Mouse (Mus musculus): ENCODE measurements around the gene Adh7. TPM values are rescaled to one million over a fixed set of nuclear protein-coding genes. Genes with fewer than 3 reads are reported as not detected.
A peak's percentile ranks its signal among the peaks of the same experiment; 100 is the strongest.

Gene Adh7
- polyA plus RNA-seq, 1 experiment: 4.7 TPM

DNA sequence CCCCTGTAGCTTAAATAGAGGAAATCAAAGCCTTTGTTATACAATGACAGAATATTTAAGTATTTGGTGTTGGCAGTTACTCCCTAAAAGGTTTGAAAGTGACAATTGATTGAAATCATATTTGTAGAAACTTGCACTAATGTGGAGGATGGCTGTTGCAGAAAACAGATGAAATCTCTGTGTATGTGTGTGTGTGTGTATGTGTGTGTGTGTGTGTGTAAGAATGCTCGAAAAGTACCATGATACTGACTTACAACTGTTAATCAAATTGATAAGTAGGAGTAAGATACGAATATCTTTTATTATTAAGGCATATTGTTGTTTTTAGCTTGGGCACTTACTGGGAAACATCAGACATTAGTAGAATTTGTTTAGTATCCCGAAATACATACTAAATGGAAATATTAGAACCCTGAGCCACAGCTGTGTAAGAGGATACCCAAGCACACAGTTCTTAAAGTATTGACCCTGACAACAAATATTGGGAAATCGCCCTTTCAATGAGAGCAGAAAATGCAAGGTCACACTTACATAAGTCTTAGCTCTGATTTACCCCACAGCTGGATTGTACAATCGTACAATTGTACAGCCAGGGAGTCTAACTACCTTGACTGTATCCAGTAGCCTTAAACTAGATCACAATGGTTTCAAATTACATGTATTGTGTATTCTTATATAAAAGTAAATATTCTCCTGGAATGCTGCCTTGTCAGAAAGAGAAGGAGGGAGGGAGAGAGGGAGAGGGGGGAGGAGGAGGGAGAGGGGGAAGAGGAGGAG, 45.8 kb downstream of the Adh7 start:
- Histone ChIP-seq H3K4me3 (ENCODE audit: control insufficient read depth, low read depth, low read length) (no peak overlapping the region), H3K4me1 (ENCODE audit: control insufficient read depth, insufficient read depth, low read length) (no peaks in the 10 kb centered on the region), H3K27me3 (ENCODE audit: control insufficient read depth, insufficient read depth, low read length) (no peaks in the 10 kb centered on the region), H3K36me3 (ENCODE audit: control insufficient read depth, insufficient read depth, low read length) (no peaks in the 10 kb centered on the region), H3K27ac (ENCODE audit: control insufficient read depth, insufficient read depth, low read depth, low read length) (no peak overlapping the region)
- no peak for TF ChIP-seq POLR2A (IDR thresholded peaks at IDR 0.05; ENCODE audit: control insufficient read depth, low read depth, low read length)
- TF ChIP-seq CTCF (IDR thresholded peaks at IDR 0.05; ENCODE audit: control insufficient read depth, insufficient read depth, insufficient replicate concordance, low read depth, low read length): no peak

DNA sequence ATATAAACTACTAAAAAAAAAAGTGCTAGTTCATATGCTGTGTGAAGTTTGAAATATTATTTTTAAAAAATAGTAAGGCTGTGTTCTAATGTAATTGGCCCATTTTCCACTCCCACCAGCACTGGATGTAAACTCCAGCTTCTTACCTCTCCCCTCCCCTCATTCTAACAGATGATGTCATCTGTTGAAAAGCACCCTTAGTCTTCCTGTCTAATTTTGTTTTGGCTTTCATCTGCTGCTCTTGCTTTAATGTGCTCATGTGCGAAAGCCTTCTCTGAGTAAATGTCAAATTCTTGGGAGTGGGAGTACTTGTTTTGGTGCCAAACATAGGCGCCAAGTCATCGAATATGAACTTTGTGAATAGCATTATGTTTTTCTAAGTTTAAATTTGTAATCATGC, 47.1 kb downstream of the Adh7 start:
- no peak for TF ChIP-seq POLR2A (IDR thresholded peaks at IDR 0.05; ENCODE audit: control insufficient read depth, low read depth, low read length)
- no peak for TF ChIP-seq CTCF (IDR thresholded peaks at IDR 0.05; ENCODE audit: control insufficient read depth, insufficient read depth, insufficient replicate concordance, low read depth, low read length)
- Histone ChIP-seq H3K27me3 (ENCODE audit: control insufficient read depth, insufficient read depth, low read length) (no peaks in the 10 kb centered on the region), H3K4me1 (ENCODE audit: control insufficient read depth, insufficient read depth, low read length) (no peaks in the 10 kb centered on the region), H3K27ac (ENCODE audit: control insufficient read depth, insufficient read depth, low read depth, low read length) (no peak overlapping the region), H3K4me3 (ENCODE audit: control insufficient read depth, low read depth, low read length) (no peak overlapping the region), H3K36me3 (ENCODE audit: control insufficient read depth, insufficient read depth, low read length) (no peaks in the 10 kb centered on the region)

DNA sequence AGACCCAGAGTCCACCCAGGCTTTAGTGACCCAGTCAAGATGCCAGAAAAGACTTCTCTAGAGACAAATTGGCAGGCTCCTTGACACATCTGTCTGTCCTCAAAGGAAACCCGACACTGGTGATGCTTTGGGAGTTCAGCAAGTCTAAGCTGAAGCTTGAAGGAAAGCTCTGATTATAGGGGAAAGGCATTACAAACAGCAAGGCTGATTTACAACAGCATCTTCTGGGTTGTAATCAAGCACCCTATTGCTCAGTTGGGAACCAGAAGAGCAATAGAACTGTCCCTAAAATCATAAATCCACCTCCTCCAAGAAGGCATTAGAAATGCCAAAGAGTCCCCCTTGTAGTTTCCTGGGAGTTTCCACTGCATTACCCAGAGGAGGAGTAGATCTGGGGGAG, 52.9 kb downstream of the Adh7 start:
- no peak overlapping the region for H3K27ac ChIP-seq (ENCODE audit: control insufficient read depth, insufficient read depth, low read depth, low read length)
- H3K27me3 ChIP-seq (ENCODE audit: control insufficient read depth, insufficient read depth, low read length): no peaks in the 10 kb centered on the region
- H3K36me3 ChIP-seq (ENCODE audit: control insufficient read depth, insufficient read depth, low read length): no peaks in the 10 kb centered on the region
- TF ChIP-seq POLR2A (IDR thresholded peaks at IDR 0.05; ENCODE audit: control insufficient read depth, low read depth, low read length): no peak
- TF ChIP-seq CTCF (IDR thresholded peaks at IDR 0.05; ENCODE audit: control insufficient read depth, insufficient read depth, insufficient replicate concordance, low read depth, low read length): no peak
- H3K4me3 ChIP-seq (ENCODE audit: control insufficient read depth, low read depth, low read length): no peak overlapping the region
- H3K4me1 ChIP-seq (ENCODE audit: control insufficient read depth, insufficient read depth, low read length): no peaks in the 10 kb centered on the region

DNA sequence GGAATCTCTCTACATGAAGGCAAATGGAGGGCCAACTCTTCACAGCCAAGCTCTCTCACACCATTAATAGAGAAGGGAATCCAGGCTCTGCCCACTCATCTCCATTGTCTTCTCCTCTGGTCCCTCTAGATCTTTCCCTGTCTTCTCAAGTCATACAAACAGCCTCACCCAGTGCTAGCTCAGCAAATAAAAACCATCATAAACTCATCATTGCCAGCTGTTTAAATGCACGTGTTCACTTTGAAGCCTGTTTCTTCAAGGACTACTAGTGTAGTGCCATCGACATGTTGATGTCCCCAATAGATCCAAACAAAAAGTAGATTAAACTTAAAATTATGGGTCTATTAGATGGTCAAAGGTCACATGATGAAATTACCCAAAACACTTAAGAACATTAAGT, 53.7 kb downstream of the Adh7 start:
- Histone ChIP-seq H3K27me3 (ENCODE audit: control insufficient read depth, insufficient read depth, low read length) (no peaks in the 10 kb centered on the region), H3K27ac (ENCODE audit: control insufficient read depth, insufficient read depth, low read depth, low read length) (no peak overlapping the region), H3K4me1 (ENCODE audit: control insufficient read depth, insufficient read depth, low read length) (no peaks in the 10 kb centered on the region), H3K36me3 (ENCODE audit: control insufficient read depth, insufficient read depth, low read length) (no peaks in the 10 kb centered on the region), H3K4me3 (ENCODE audit: control insufficient read depth, low read depth, low read length) (no peak overlapping the region; the same call in 1 of the 2 replicates)
- TF ChIP-seq POLR2A (IDR thresholded peaks at IDR 0.05; ENCODE audit: control insufficient read depth, low read depth, low read length) (no peak), CTCF (IDR thresholded peaks at IDR 0.05; ENCODE audit: control insufficient read depth, insufficient read depth, insufficient replicate concordance, low read depth, low read length) (no peak)

DNA sequence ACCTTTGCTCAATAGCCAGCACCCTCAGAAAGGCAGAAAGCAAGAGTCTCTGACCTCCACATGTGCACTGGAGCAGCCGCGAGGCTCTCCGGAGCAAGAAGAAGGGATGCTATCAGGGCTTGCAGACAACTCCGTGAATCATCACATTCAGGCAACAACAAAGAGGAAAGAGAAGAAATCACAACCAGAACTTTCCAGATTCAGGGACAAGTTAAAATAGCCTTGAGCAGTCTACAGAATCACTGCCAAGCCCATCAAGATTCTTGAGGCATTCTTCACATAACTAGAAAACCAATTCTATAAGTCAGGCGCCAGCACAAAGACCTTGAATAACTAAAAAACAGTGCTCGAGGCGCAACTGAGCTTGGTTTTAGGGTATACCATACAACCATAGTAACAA, 55.5 kb downstream of the Adh7 start:
- Histone ChIP-seq H3K4me3 (ENCODE audit: control insufficient read depth, low read depth, low read length) (peak overlapping the region; percentile 18), H3K4me1 (ENCODE audit: control insufficient read depth, insufficient read depth, low read length) (no peaks in the 10 kb centered on the region), H3K27ac (ENCODE audit: control insufficient read depth, insufficient read depth, low read depth, low read length) (no peak overlapping the region), H3K27me3 (ENCODE audit: control insufficient read depth, insufficient read depth, low read length) (no peaks in the 10 kb centered on the region), H3K36me3 (ENCODE audit: control insufficient read depth, insufficient read depth, low read length) (no peaks in the 10 kb centered on the region)
- no peak for TF ChIP-seq CTCF (IDR thresholded peaks at IDR 0.05; ENCODE audit: control insufficient read depth, insufficient read depth, insufficient replicate concordance, low read depth, low read length)
- TF ChIP-seq POLR2A (IDR thresholded peaks at IDR 0.05; ENCODE audit: control insufficient read depth, low read depth, low read length): no peak

DNA sequence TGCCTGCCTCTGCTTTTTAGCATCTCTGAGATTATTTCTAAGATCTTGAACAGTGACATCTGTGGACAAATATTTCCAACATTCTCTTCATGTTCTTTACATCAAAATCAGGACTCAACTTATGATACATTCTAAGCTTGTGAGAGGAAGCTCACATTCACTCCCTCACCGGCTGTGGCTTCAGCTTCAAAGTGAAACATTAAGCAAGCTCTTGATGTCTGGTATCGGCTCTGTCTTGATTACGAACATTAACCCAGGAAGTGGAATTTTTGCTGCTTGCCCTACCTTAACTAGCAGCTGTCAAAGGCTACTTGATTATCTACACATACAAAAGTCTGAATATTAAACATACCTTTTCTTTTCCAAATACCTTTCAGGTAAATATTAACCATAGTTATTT, 57.5 kb downstream of the Adh7 start:
- Histone ChIP-seq H3K27ac (ENCODE audit: control insufficient read depth, insufficient read depth, low read depth, low read length) (no peak overlapping the region), H3K36me3 (ENCODE audit: control insufficient read depth, insufficient read depth, low read length) (no peaks in the 10 kb centered on the region), H3K4me3 (ENCODE audit: control insufficient read depth, low read depth, low read length) (no peak overlapping the region), H3K27me3 (ENCODE audit: control insufficient read depth, insufficient read depth, low read length) (no peaks in the 10 kb centered on the region), H3K4me1 (ENCODE audit: control insufficient read depth, insufficient read depth, low read length) (no peaks in the 10 kb centered on the region)
- TF ChIP-seq POLR2A (IDR thresholded peaks at IDR 0.05; ENCODE audit: control insufficient read depth, low read depth, low read length) (no peak), CTCF (IDR thresholded peaks at IDR 0.05; ENCODE audit: control insufficient read depth, insufficient read depth, insufficient replicate concordance, low read depth, low read length) (no peak)

DNA sequence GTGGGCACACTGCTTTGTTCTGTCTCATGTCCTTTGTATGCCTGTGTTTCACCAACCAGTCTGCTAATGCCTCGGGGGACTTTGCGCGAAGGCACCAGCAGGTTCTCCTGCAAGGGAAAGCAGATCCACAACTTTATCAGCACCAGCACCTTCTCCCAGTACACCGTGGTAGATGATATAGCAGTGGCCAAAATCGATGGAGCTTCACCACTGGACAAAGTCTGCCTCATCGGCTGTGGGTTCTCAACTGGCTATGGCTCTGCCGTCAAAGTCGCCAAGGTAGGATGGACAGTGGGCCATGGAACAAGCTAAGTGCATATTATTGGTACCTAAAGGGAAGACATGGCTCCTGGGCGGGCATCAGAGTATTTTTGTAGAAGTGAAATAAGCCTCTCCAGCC, 65.0 kb downstream of the Adh7 start:
- H3K36me3 ChIP-seq (ENCODE audit: control insufficient read depth, insufficient read depth, low read length): no peaks in the 10 kb centered on the region
- no peaks in the 10 kb centered on the region for H3K27me3 ChIP-seq (ENCODE audit: control insufficient read depth, insufficient read depth, low read length)
- H3K4me3 ChIP-seq (ENCODE audit: control insufficient read depth, low read depth, low read length): no peak overlapping the region
- no peak overlapping the region for H3K27ac ChIP-seq (ENCODE audit: control insufficient read depth, insufficient read depth, low read depth, low read length)
- H3K4me1 ChIP-seq (ENCODE audit: control insufficient read depth, insufficient read depth, low read length): no peaks in the 10 kb centered on the region
- TF ChIP-seq POLR2A (IDR thresholded peaks at IDR 0.05; ENCODE audit: control insufficient read depth, low read depth, low read length) (no peak), CTCF (IDR thresholded peaks at IDR 0.05; ENCODE audit: control insufficient read depth, insufficient read depth, insufficient replicate concordance, low read depth, low read length) (no peak)

Other genes with a start within 250 kb of the Adh7 start
- 24.9 and 26.6 TPM in 2 replicates for gene Dapp1, start 236.2 kb upstream of the Adh7 start, polyA plus RNA-seq (2012; rRNA removed)
- 0.01 TPM in 1 of 2 replicates, not detected in the other for gene 1110002E22Rik, start 152.7 kb upstream of the Adh7 start, polyA plus RNA-seq (2012; rRNA removed)
- not detected in 2 replicates for gene Gm5105, start 150.4 kb upstream of the Adh7 start, polyA plus RNA-seq (2012; rRNA removed)
- 36.2 and 37.1 TPM in 2 replicates for gene Trmt10a, start 74.3 kb upstream of the Adh7 start, polyA plus RNA-seq (2012; rRNA removed)
- gene Mttp, start 72.8 kb upstream of the Adh7 start, polyA plus RNA-seq (2012; rRNA removed): 8.2 and 10.9 TPM in 2 replicates
- gene 4930579F01Rik, start 23.9 kb upstream of the Adh7 start, polyA plus RNA-seq (2012; rRNA removed): 93.6 and 96.6 TPM in 2 replicates
- gene Adh1, start 43.2 kb downstream of the Adh7 start, polyA plus RNA-seq (2012; rRNA removed): 6.5 and 13.5 TPM in 2 replicates
- gene Adh6a, start 95.5 kb downstream of the Adh7 start, polyA plus RNA-seq (2012; rRNA removed): not detected in 2 replicates
- gene Adh6b, start 124.0 kb downstream of the Adh7 start, polyA plus RNA-seq (2012; rRNA removed): 0.05 and 0.17 TPM in 2 replicates
- 8.4 and 9.8 TPM in 2 replicates for gene Adh4, start 197.7 kb downstream of the Adh7 start, polyA plus RNA-seq (2012; rRNA removed)
- gene Adh5, start 225.3 kb downstream of the Adh7 start, polyA plus RNA-seq (2012; rRNA removed): 19.2 and 19.3 TPM in 2 replicates